Comparison of ENCODE assay signal across 8 mouse cellular contexts in genomic region chr1:157458421-157459208, GRCm38 (mm10). TPM values are rescaled to one million over a fixed set of nuclear protein-coding genes. Genes with fewer than 3 reads are reported as not detected.
DNase-seq lines count a peak whose midpoint lies in the region; ATAC-seq and TF ChIP-seq lines count a peak whose summit lies in the region.

Cryzl2 (plus strand) TSS chr1:157458577.

- TF ChIP-seq CTCF in ES-Bruce4 (IDR thresholded peaks at IDR 0.05; ENCODE audit: low read depth, low read length), result peak; percentile 90

- no peak within 1 kb of the TSS for H3K27ac ChIP-seq in ES-Bruce4 (ENCODE audit: insufficient read depth, low read length)
- peak within 1 kb of the TSS; percentile 26; the same call in 1 of the 2 replicates for H3K27ac ChIP-seq in forebrain, embryonic 11.5 days (ENCODE audit: low read depth, low read length)

- no peaks in the 10 kb centered on the region for H3K36me3 ChIP-seq in ES-Bruce4 (ENCODE audit: control insufficient read depth, insufficient read depth, low read length, poor library complexity, severe bottlenecking)
- H3K36me3 ChIP-seq in forebrain, embryonic 11.5 days (ENCODE audit: control insufficient read depth, insufficient read depth, low read length), result no peaks in the 10 kb centered on the region

- TF ChIP-seq EP300 in ES-Bruce4 (IDR thresholded peaks at IDR 0.05; ENCODE audit: insufficient read depth, low read depth, low read length), result 0 out of 2 replicates have a peak, but pooled peaks have one; percentile 28

- intact Hi-C loops in heart, postnatal 10 days (cut with DNase I), result loop anchor here (2.0 to 5.0 kb wide), 2 partner anchors 48 to 371 kb away; no protein-coding TSS in a partner anchor

- no peaks in the 10 kb centered on the region for H3K4me1 ChIP-seq in ES-Bruce4 (ENCODE audit: control insufficient read depth, insufficient read depth, low read length)
- peaks cover 8% of the 10 kb centered on the region for H3K4me1 ChIP-seq in forebrain, embryonic 11.5 days (replicated peaks; ENCODE audit: control insufficient read depth, insufficient read depth, low read length)

- TF ChIP-seq POLR2A in ES-Bruce4 (IDR thresholded peaks at IDR 0.05; ENCODE audit: insufficient read depth, low read length), result no peak

- H3K27me3 ChIP-seq in ES-Bruce4 (ENCODE audit: control insufficient read depth, insufficient read depth, low read length, poor library complexity, severe bottlenecking), result no peaks in the 10 kb centered on the region
- H3K27me3 ChIP-seq in forebrain, embryonic 11.5 days (ENCODE audit: control insufficient read depth, insufficient read depth, low read length), result peaks cover 2% of the 10 kb centered on the region; the same call in 1 of the 2 replicates

- H3K4me3 ChIP-seq in ES-Bruce4 (ENCODE audit: low read depth, low read length), result peak within 1 kb of the TSS; percentile 57
- H3K4me3 ChIP-seq in forebrain, embryonic 11.5 days (ENCODE audit: low read depth, low read length), result peak within 1 kb of the TSS; percentile 28

- 2% methylated on average over 27 of the region's 29 CpGs for WGBS in forebrain, embryonic 11.5 days

- peak; percentile 65 to 73 for DNase-seq in adrenal gland, postnatal 4 days (ENCODE audit: low spot score in 2 of 2)
- peak; percentile 90 for DNase-seq in forebrain, embryonic 11.5 days (ENCODE audit: low spot score)
- peak; percentile 87 to 90 for DNase-seq in heart, postnatal 10 days
- peak; percentile 95 to 96 for DNase-seq in kidney, postnatal 25 days
- peak; percentile 21 for DNase-seq in retina, postnatal 7 days (ENCODE audit: low read depth, low spot score)
- DNase-seq in urinary bladder, postnatal 36 days (ENCODE audit: low spot score in 2 of 2), result peak; percentile 53 to 79

- peak within 1 kb of the TSS; percentile 62 for H3K4me2 ChIP-seq in forebrain, embryonic 11.5 days (ENCODE audit: low read depth, low read length, severe bottlenecking)

- peak; percentile 87 for ATAC-seq in forebrain, embryonic 11.5 days (replicated peaks; ENCODE audit: low FRiP score)
- ATAC-seq in megakaryocyte, adult 5-6 weeks (ENCODE audit: poor library complexity, severe bottlenecking), result peak; percentile 97

- H3K9ac ChIP-seq in ES-Bruce4 (ENCODE audit: low read depth, poor library complexity, severe bottlenecking), result peak within 1 kb of the TSS; percentile 25
- H3K9ac ChIP-seq in forebrain, embryonic 11.5 days (ENCODE audit: low read length), result peak within 1 kb of the TSS; percentile 44

- no peaks in the 10 kb centered on the region for H3K9me3 ChIP-seq in ES-Bruce4 (replicated peaks; ENCODE audit: control insufficient read depth, insufficient read depth, low read length, poor library complexity, severe bottlenecking)
- no peaks in the 10 kb centered on the region for H3K9me3 ChIP-seq in forebrain, embryonic 11.5 days (ENCODE audit: control insufficient read depth, low read length)

RNA-seq across cellular contexts. Expression of gene Cryzl2, which starts in this region (rescaled TPM):
- 5.9 and 7.2 TPM in 2 replicates for polyA plus RNA-seq in ES-Bruce4 (2011; ENCODE audit: insufficient read depth, insufficient read length, low read depth, missing spikeins)
- 10 to 100 TPM; 49.0 to 49.2 TPM for total RNA-seq in adrenal gland, postnatal 4 days (2021)
- 8.4 and 9.4 TPM in 2 replicates for polyA plus RNA-seq in forebrain, embryonic 11.5 days (2014; fragmentation: Nextera tagmentation; extraction: Ambion mirVana)
- 10 to 100 TPM; 15.4 to 17.4 TPM for total RNA-seq in heart, postnatal 10 days (2021)
- total RNA-seq in megakaryocyte, adult 5-6 weeks (2015), result 6.0 and 8.4 TPM in 2 replicates
- total RNA-seq in megakaryocyte, adult 5-6 weeks (2017), result 4.7 and 8.0 TPM in 2 replicates

Comparison
In these comparisons a context has a peak if more than half of its experiments do, and no peak if none do; other contexts are left out.
1. DNase-seq: peak in every context shown above with its lines; median percentile 96 in kidney, postnatal 25 days; 90 in forebrain, embryonic 11.5 days; 88 in heart, postnatal 10 days; 69 in adrenal gland, postnatal 4 days; 66 in urinary bladder, postnatal 36 days; 21 in retina, postnatal 7 days.